ENCODE assay signal across 10 mouse cellular contexts in the genomic region with DNA sequence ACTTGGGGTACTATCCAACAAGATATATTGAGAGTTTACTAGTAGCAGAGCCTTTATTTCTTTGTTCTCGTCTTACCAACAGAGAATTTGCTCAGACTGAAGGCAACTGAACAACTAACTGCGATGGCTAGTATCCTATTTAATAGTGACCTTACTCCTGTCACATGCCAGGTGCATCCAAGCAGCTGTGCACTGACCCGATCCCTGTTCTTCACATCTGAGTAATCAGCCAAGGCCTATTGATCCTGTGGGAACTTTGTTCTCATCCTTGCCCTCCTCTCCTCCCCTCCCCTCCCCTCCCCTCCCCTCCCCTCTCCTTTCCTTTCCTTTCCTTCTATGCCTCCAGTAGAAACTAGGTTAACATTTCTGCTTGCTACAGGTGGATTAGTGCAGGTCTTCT. TPM values are rescaled to one million over a fixed set of nuclear protein-coding genes. Genes with fewer than 3 reads are reported as not detected.
A peak's percentile ranks its signal among the peaks of the same experiment; 100 is the strongest.
DNase-seq lines count a peak whose midpoint lies in the region; ATAC-seq lines count a peak whose summit lies in the region.
"Had no signal": no experiment of that assay in that cellular context is flagged by ENCODE, and none has a peak within 500 bp of the region (broad histone marks: within the 10 kb centered on the region; RNA-seq: fewer than 3 reads in every experiment).

No protein-coding gene starts in this region.

- no peak overlapping the region for H3K4me2 ChIP-seq in kidney, embryonic 16.5 days (replicated peaks; ENCODE audit: low read depth, low read length)
- peak overlapping the region; percentile 34 for H3K4me2 ChIP-seq in embryonic facial prominence, embryonic 12.5 days (replicated peaks)
- H3K4me2 ChIP-seq in hindbrain, embryonic 16.5 days (ENCODE audit: low read length) = peak overlapping the region; percentile 41
- peak overlapping the region; percentile 64 for H3K4me2 ChIP-seq in midbrain, embryonic 13.5 days (replicated peaks)

- no peak overlapping the region for H3K9ac ChIP-seq in kidney, embryonic 16.5 days (replicated peaks; ENCODE audit: low read length)
- H3K9ac ChIP-seq in embryonic facial prominence, embryonic 12.5 days = no peak overlapping the region
- H3K9ac ChIP-seq in hindbrain, embryonic 16.5 days (ENCODE audit: low read depth, low read length) = no peak overlapping the region
- H3K9ac ChIP-seq in midbrain, embryonic 13.5 days (replicated peaks) = no peak overlapping the region

- H3K27me3 ChIP-seq in kidney, embryonic 16.5 days (ENCODE audit: insufficient read depth, low read length) = no peaks in the 10 kb centered on the region
- no peaks in the 10 kb centered on the region for H3K27me3 ChIP-seq in embryonic facial prominence, embryonic 12.5 days
- no peaks in the 10 kb centered on the region for H3K27me3 ChIP-seq in hindbrain, embryonic 16.5 days (replicated peaks; ENCODE audit: control insufficient read depth, insufficient read depth, low read length)
- no peaks in the 10 kb centered on the region for H3K27me3 ChIP-seq in midbrain, embryonic 13.5 days

- peaks cover 4% of the 10 kb centered on the region for H3K4me1 ChIP-seq in kidney, embryonic 16.5 days (ENCODE audit: insufficient read depth, low read length)
- H3K4me1 ChIP-seq in embryonic facial prominence, embryonic 12.5 days = no peaks in the 10 kb centered on the region
- peaks cover 4% of the 10 kb centered on the region for H3K4me1 ChIP-seq in hindbrain, embryonic 16.5 days (ENCODE audit: control insufficient read depth, insufficient read depth, low read depth, low read length)
- H3K4me1 ChIP-seq in midbrain, embryonic 13.5 days (replicated peaks) = peaks cover 5% of the 10 kb centered on the region

- H3K27ac ChIP-seq in kidney, embryonic 16.5 days (ENCODE audit: low read length) = no peak overlapping the region
- H3K27ac ChIP-seq in embryonic facial prominence, embryonic 12.5 days = no peak overlapping the region
- no peak overlapping the region for H3K27ac ChIP-seq in hindbrain, embryonic 16.5 days (ENCODE audit: low read depth, low read length)
- no peak overlapping the region for H3K27ac ChIP-seq in midbrain, embryonic 13.5 days
- H3K27ac ChIP-seq: gastrocnemius, adult 2 months had no signal

- H3K4me3 ChIP-seq in kidney, embryonic 16.5 days (ENCODE audit: low read length) = no peak overlapping the region
- no peak overlapping the region for H3K4me3 ChIP-seq in embryonic facial prominence, embryonic 12.5 days
- H3K4me3 ChIP-seq in hindbrain, embryonic 16.5 days (ENCODE audit: low read length) = no peak overlapping the region
- peak overlapping the region; percentile 75; the same call in 1 of the 2 replicates for H3K4me3 ChIP-seq in midbrain, embryonic 13.5 days (replicated peaks)

- no peaks in the 10 kb centered on the region for H3K9me3 ChIP-seq in kidney, embryonic 16.5 days (ENCODE audit: low read length)
- H3K9me3 ChIP-seq in embryonic facial prominence, embryonic 12.5 days = no peaks in the 10 kb centered on the region
- no peaks in the 10 kb centered on the region for H3K9me3 ChIP-seq in hindbrain, embryonic 16.5 days (ENCODE audit: control insufficient read depth, low read length)
- H3K9me3 ChIP-seq in midbrain, embryonic 13.5 days = no peaks in the 10 kb centered on the region

- ATAC-seq in kidney, embryonic 16.5 days (ENCODE audit: low FRiP score, low TSS enrichment) = no peak
- ATAC-seq in embryonic facial prominence, embryonic 12.5 days (ENCODE audit: insufficient number of reproducible peaks, insufficient read depth, low FRiP score, low TSS enrichment) = no peak
- ATAC-seq in hindbrain, embryonic 16.5 days = no peak
- no peak for ATAC-seq in midbrain, embryonic 13.5 days

- H3K36me3 ChIP-seq in kidney, embryonic 16.5 days (ENCODE audit: insufficient read depth, low read length) = peaks cover 15% of the 10 kb centered on the region
- H3K36me3 ChIP-seq in embryonic facial prominence, embryonic 12.5 days = peaks cover 18% of the 10 kb centered on the region
- peaks cover 3% of the 10 kb centered on the region; the same call in 1 of the 2 replicates for H3K36me3 ChIP-seq in hindbrain, embryonic 16.5 days (ENCODE audit: control insufficient read depth, insufficient read depth, low read length)
- H3K36me3 ChIP-seq in midbrain, embryonic 13.5 days = peaks cover 14% of the 10 kb centered on the region

- DNase-seq in kidney, adult 11 months = peak; percentile 29
- no peak for DNase-seq in gastrocnemius, postnatal 25 days
- DNase-seq in urinary bladder, adult 2 months (ENCODE audit: low spot score) = no peak
- DNase-seq in right cerebral cortex, postnatal 36 days (ENCODE audit: low spot score in 2 of 2) = no peak
- DNase-seq: cerebellum, postnatal 25 days; gastrocnemius, adult 2 months had no signal

- WGBS in kidney, embryonic 16.5 days = 83% methylated on average over 3 of the region's 3 CpGs
- WGBS in embryonic facial prominence, embryonic 12.5 days = 91% methylated on average over 3 of the region's 3 CpGs
- 83% methylated on average over 3 of the region's 3 CpGs for WGBS in hindbrain, embryonic 16.5 days
- WGBS in midbrain, embryonic 13.5 days = 84% methylated on average over 3 of the region's 3 CpGs

RNA-seq across cellular contexts. Expression of a gene that starts 1.7 kb away (rescaled TPM):
- 31.9 and 33.6 TPM in 2 replicates for polyA plus RNA-seq in kidney, embryonic 16.5 days (2015; fragmentation: Nextera tagmentation; extraction: Ambion mirVana)
- polyA plus RNA-seq in embryonic facial prominence, embryonic 12.5 days (2016; fragmentation: Nextera tagmentation; extraction: Ambion mirVana) = 37.2 and 39.0 TPM in 2 replicates
- 54.1 and 57.3 TPM in 2 replicates for polyA plus RNA-seq in hindbrain, embryonic 16.5 days (2015; fragmentation: Nextera tagmentation; extraction: Ambion mirVana)
- 63.4 and 70.6 TPM in 2 replicates for polyA plus RNA-seq in midbrain, embryonic 13.5 days (2015; fragmentation: Nextera tagmentation; extraction: Ambion mirVana)
- total RNA-seq in gastrocnemius, postnatal 25 days (2021) = 10 to 100 TPM; 17.4 to 20.7 TPM
- polyA plus RNA-seq in urinary bladder, adult 2 months (2012; rRNA removed) = 4.4 and 5.8 TPM in 2 replicates
